Mouse (Mus musculus): Measurements from ENCODE around the gene Sorl1. TPM values are rescaled to one million over a fixed set of nuclear protein-coding genes. Genes with fewer than 3 reads are reported as not detected.

Sorl1 gene
- total RNA-seq, 1 experiment, result 24.1 TPM

- Histone ChIP-seq H3K9me3 (ENCODE audit: control insufficient read depth, insufficient read depth, low read depth, low read length) (no peaks in the 10 kb centered on the region), H3K4me3 (ENCODE audit: insufficient read depth in 1 of 2, low read depth in 1 of 2, low read length in 2 of 2, poor library complexity in 1 of 2, severe bottlenecking in 1 of 2) (no peak overlapping the region), H3K4me1 (ENCODE audit: control insufficient read depth in 2 of 2, insufficient read depth in 2 of 2, low read length in 2 of 2, poor library complexity in 1 of 2) (peaks cover 9 to 29% of the 10 kb centered on the region in 2 experiments; a peak in 3 of 4 replicates), H3K27ac (ENCODE audit: insufficient read depth, low read depth, low read length, poor library complexity, severe bottlenecking) (peak overlapping the region; percentile 54), H3K9ac (ENCODE audit: insufficient read depth, low read depth, low read length, poor library complexity, severe bottlenecking) (no peak overlapping the region), H3K36me3 (ENCODE audit: control insufficient read depth, insufficient read depth, low read length, poor library complexity, severe bottlenecking) (no peaks in the 10 kb centered on the region)
- DNase-seq (ENCODE audit: low read depth, low spot score), result no peak
- TF ChIP-seq MAFK (IDR thresholded peaks at IDR 0.05; ENCODE audit: insufficient read depth, low read depth, low read length), result no peak
- no peak for TF ChIP-seq CHD2 (IDR thresholded peaks at IDR 0.05; ENCODE audit: low read depth, low read length)
- TF ChIP-seq ZNF384 (IDR thresholded peaks at IDR 0.05; ENCODE audit: low read depth, low read length), result no peak
- TF ChIP-seq HCFC1 (IDR thresholded peaks at IDR 0.05; ENCODE audit: borderline replicate concordance, insufficient read depth, low read length), result no peak
- no peak for TF ChIP-seq ZC3H11A (IDR thresholded peaks at IDR 0.05; ENCODE audit: borderline replicate concordance, low read depth, low read length)
- in situ Hi-C loops (cut with MboI; ENCODE audit: low sequenced_read_pairs in 2 of 2, unreplicated experiment in 2 of 2), result no loop called here
Observed at GRCm38 (mm10) chr9:42102013-42102412, 22.1 kb downstream of the Sorl1 start.

DNA sequence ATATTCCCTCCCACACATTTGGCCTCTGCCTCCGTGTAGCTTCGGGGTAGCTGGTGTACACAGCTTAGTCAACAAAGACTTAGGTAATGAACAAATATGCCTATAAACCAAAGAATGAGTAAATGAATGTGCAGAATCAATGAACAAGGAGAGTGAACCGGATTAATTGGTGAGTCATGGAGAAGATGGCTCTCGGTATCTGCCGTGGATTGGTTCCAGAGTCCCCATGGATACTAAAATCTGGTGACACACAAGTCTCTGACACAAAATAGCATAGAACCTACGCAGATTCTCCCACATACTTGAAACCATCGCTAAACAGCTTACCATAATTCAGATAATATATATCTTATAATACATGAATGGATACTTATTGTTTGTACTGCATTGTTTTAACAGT, 22.8 kb downstream of the Sorl1 start:
- in situ Hi-C loops (cut with MboI; ENCODE audit: low sequenced_read_pairs in 2 of 2, unreplicated experiment in 2 of 2), result no loop called here
- H3K4me1 ChIP-seq (ENCODE audit: control insufficient read depth in 2 of 2, insufficient read depth in 2 of 2, low read length in 2 of 2, poor library complexity in 1 of 2), result peaks cover 8 to 29% of the 10 kb centered on the region in 2 experiments; a peak in 3 of 4 replicates
- H3K36me3 ChIP-seq (ENCODE audit: control insufficient read depth, insufficient read depth, low read length, poor library complexity, severe bottlenecking), result peaks cover 2% of the 10 kb centered on the region; the same call in 1 of the 2 replicates
- H3K9ac ChIP-seq (ENCODE audit: insufficient read depth, low read depth, low read length, poor library complexity, severe bottlenecking), result no peak overlapping the region
- no peak for TF ChIP-seq HCFC1 (IDR thresholded peaks at IDR 0.05; ENCODE audit: borderline replicate concordance, insufficient read depth, low read length)
- no peak overlapping the region for H3K4me3 ChIP-seq (ENCODE audit: insufficient read depth in 1 of 2, low read depth in 1 of 2, low read length in 2 of 2, poor library complexity in 1 of 2, severe bottlenecking in 1 of 2)
- no peak overlapping the region; the same call in 1 of the 2 replicates for H3K27ac ChIP-seq (ENCODE audit: insufficient read depth, low read depth, low read length, poor library complexity, severe bottlenecking)
- no peak for DNase-seq (ENCODE audit: low read depth, low spot score)
- H3K9me3 ChIP-seq (ENCODE audit: control insufficient read depth, insufficient read depth, low read depth, low read length), result no peaks in the 10 kb centered on the region

- no peaks in the 10 kb centered on the region for H3K9me3 ChIP-seq (ENCODE audit: control insufficient read depth, insufficient read depth, low read depth, low read length)
- in situ Hi-C loops (cut with MboI; ENCODE audit: low sequenced_read_pairs in 2 of 2, unreplicated experiment in 2 of 2), result no loop called here
- no peak for TF ChIP-seq ZNF384 (IDR thresholded peaks at IDR 0.05; ENCODE audit: low read depth, low read length)
- TF ChIP-seq CHD2 (IDR thresholded peaks at IDR 0.05; ENCODE audit: low read depth, low read length), result no peak
- no peak for TF ChIP-seq MAFK (IDR thresholded peaks at IDR 0.05; ENCODE audit: insufficient read depth, low read depth, low read length)
- no peak for TF ChIP-seq ZC3H11A (IDR thresholded peaks at IDR 0.05; ENCODE audit: borderline replicate concordance, low read depth, low read length)
- no peak for TF ChIP-seq HCFC1 (IDR thresholded peaks at IDR 0.05; ENCODE audit: borderline replicate concordance, insufficient read depth, low read length)
- H3K27ac ChIP-seq (ENCODE audit: insufficient read depth, low read depth, low read length, poor library complexity, severe bottlenecking), result peak overlapping the region; percentile 41
- peaks cover 8 to 29% of the 10 kb centered on the region in 2 experiments; a peak in 3 of 4 replicates for H3K4me1 ChIP-seq (ENCODE audit: control insufficient read depth in 2 of 2, insufficient read depth in 2 of 2, low read length in 2 of 2, poor library complexity in 1 of 2)
- peaks cover 2% of the 10 kb centered on the region; the same call in 1 of the 2 replicates for H3K36me3 ChIP-seq (ENCODE audit: control insufficient read depth, insufficient read depth, low read length, poor library complexity, severe bottlenecking)
- H3K4me3 ChIP-seq (ENCODE audit: insufficient read depth in 1 of 2, low read depth in 1 of 2, low read length in 2 of 2, poor library complexity in 1 of 2, severe bottlenecking in 1 of 2), result no peak overlapping the region
- no peak for DNase-seq (ENCODE audit: low read depth, low spot score)
- H3K9ac ChIP-seq (ENCODE audit: insufficient read depth, low read depth, low read length, poor library complexity, severe bottlenecking), result no peak overlapping the region
Observed at GRCm38 (mm10) chr9:42100618-42101210, 23.4 kb downstream of the Sorl1 start.

- DNase-seq (ENCODE audit: low read depth, low spot score), result no peak
- Histone ChIP-seq H3K36me3 (ENCODE audit: control insufficient read depth, insufficient read depth, low read length, poor library complexity, severe bottlenecking) (peaks cover 2% of the 10 kb centered on the region; the same call in 1 of the 2 replicates), H3K9me3 (ENCODE audit: control insufficient read depth, insufficient read depth, low read depth, low read length) (no peaks in the 10 kb centered on the region), H3K27ac (ENCODE audit: insufficient read depth, low read depth, low read length, poor library complexity, severe bottlenecking) (peak overlapping the region; percentile 30; the same call in 1 of the 2 replicates), H3K4me1 (ENCODE audit: control insufficient read depth in 2 of 2, insufficient read depth in 2 of 2, low read length in 2 of 2, poor library complexity in 1 of 2) (peaks cover 10 to 30% of the 10 kb centered on the region in 2 experiments; a peak in 3 of 4 replicates), H3K4me3 (ENCODE audit: insufficient read depth in 1 of 2, low read depth in 1 of 2, low read length in 2 of 2, poor library complexity in 1 of 2, severe bottlenecking in 1 of 2) (no peak overlapping the region), H3K9ac (ENCODE audit: insufficient read depth, low read depth, low read length, poor library complexity, severe bottlenecking) (no peak overlapping the region)
- no peak for TF ChIP-seq HCFC1 (IDR thresholded peaks at IDR 0.05; ENCODE audit: borderline replicate concordance, insufficient read depth, low read length)
- TF ChIP-seq MAFK (IDR thresholded peaks at IDR 0.05; ENCODE audit: insufficient read depth, low read depth, low read length), result no peak
- no peak for TF ChIP-seq CHD2 (IDR thresholded peaks at IDR 0.05; ENCODE audit: low read depth, low read length)
- no peak for TF ChIP-seq ZNF384 (IDR thresholded peaks at IDR 0.05; ENCODE audit: low read depth, low read length)
- TF ChIP-seq ZC3H11A (IDR thresholded peaks at IDR 0.05; ENCODE audit: borderline replicate concordance, low read depth, low read length), result no peak
- in situ Hi-C loops (cut with MboI; ENCODE audit: low sequenced_read_pairs in 2 of 2, unreplicated experiment in 2 of 2), result no loop called here
Observed at GRCm38 (mm10) chr9:42098474-42099121, 25.5 kb downstream of the Sorl1 start.
